Mouse (Mus musculus) cerebellum, postnatal 25 days (tissue): ENCODE data around the gene Cnga4.
"Not testable (repeated sequence)": the region's sequence is repeated elsewhere in the genome, so short reads cannot be mapped to it uniquely, and the experiment has no call there.

Source experiments
- DNase-seq, 2 experiments: peaks; one replicate each; pipeline ENCODE4 v3.0.0; 2021; ENCODE audit warnings: mixed read lengths in 2 of 2

Gene Cnga4

DNA sequence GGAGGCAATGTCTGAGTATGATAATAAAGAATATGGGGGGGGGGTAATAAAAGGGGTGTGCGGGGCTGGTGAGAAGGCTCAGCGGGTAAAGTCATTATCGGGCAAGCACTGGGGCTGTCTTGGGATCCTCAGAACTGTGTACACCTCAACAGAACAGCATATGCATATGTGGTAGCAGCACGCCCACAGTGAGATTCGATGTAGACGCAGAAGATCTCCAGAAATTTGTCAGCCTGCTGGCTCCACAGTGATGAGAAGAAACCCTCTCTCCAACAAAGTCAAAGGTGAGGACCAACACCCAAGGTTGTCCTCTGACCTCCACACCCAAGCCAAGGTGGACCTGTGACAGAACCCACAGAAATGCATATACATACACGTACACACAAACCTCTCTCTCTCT lies 12.2 kb downstream of the Cnga4 start:
- no peak for DNase-seq

DNA sequence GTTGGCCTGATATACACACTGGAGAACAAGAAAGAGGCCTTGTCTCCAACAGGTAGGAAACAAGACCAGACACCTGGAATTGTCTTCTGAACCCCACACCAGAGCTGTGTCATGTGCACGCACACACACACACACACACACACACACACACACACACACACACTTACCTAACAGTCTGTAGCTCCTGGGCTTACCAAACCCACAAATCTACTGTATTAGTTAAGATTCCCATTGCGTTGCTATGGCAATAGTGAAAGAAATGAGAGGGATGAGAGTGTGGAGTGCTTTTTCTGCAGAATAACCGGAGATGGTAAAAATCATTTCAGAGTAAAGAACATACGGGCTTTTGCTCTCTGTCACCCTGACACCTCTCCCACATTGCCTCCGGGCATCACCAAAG lies 13.7 kb downstream of the Cnga4 start:
- no peak for DNase-seq

DNA sequence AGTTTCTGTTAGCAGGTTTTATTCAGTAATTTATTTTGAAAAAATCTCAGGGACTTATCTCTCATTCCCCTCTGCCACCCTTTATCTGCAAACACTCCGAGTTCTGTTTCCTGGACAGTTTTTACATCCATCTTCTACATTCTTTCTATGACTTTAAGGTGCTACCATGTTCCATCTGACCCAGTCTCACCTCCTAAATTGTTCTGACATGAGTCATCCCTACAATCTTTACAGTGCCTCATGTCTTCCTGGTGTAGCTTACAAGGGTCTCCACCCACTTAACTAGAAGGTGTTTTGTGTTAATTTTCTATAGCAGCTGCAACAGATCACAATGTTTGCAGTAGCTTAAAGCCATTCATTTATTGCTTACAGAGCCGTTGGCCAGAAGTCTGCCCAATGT lies 16.5 kb downstream of the Cnga4 start:
- DNase-seq: no peak

DNA sequence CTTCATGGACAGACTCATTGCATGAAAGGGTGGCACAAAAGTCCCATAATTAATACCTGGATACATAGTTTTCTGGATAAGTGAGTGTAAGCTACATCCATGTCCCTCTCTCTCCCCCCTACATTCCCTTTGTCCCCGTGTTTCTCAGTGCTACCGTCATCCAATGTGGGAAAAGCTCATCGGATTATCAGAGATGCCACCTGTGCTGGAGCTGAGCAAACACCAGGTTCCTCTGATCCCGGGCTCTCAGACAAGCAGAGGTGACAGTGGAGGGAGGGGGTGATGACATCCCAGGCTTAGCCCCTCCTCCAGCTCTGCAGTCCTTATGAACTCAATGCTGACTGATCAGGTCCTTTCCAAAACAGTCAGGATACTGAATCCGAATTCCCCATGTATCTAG lies 20.0 kb downstream of the Cnga4 start:
- DNase-seq: no peak

DNA sequence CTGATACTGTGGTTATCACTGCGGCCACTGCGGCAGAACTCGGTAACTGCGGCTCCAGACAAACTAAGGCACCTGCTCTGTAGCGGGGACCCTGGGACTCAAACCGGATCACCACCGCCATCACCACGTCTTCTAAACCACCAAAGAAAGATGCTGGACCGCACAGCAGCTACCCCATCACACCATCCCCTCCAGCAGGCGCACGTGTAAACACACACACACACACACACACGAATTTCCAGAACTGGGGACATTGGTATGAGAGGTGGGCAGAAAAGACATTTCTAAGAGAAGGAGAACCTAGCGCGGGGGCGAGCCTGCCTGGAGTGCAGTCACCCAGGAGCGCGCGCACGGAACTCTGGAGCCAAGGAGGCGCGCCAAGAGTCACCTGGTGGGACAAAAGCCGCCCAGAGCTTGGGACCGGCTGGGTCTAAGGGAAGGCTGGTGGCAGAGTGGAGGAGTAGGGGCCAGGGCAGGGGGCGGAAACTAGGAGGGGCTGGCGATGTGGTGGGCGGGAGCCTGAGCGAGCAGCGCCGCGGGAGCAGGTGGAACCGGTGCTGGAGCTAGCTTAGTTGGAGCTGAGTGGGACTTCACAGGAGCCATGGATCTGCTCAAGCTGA lies 21.2 kb downstream of the Cnga4 start, which contains the start of gene Cckbr:
Gene Cckbr, plus strand, starts transcription at position 308 of the 620 bp plus-strand sequence.
- peak in 1 of 2 experiments; percentile 33 for DNase-seq

DNA sequence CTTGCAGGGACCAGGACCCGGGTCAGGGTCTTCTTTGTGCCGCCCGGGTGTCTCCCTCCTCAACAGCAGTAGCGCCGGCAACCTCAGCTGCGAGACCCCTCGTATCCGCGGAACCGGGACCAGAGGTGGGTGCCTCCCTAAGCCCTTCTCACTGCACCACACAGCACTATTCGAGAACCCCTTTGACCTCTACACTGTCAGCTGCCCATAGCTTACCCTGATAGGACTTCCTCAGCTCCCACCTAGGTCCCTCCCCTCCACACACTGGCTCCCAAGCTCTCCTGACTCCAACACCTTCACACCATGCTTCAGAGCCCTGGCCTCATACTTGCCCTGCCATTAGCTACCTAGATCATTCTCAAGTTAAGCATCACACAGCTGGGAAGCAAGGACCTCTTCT lies 21.7 kb downstream of the Cnga4 start:
- DNase-seq: no peak

DNA sequence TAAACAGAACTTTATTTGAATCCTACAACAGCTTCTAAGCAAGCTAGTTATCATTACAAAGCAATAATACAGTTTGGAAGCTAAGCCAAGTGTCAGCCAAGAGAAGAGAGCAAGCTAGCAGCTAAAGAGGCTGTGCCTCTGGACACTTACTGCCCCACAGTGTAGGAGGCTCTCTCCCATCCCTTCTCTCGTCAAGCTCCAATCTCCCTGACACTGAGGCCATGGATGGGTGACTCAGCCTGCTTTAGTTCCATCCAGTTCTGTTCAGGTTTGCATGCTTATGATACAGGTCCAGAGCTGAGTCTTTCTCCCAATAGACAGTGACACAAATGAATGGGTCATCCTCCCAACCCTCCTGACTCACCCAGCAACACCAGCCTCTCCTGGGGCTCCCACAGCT lies 27.7 kb downstream of the Cnga4 start:
- DNase-seq: no peak

DNA sequence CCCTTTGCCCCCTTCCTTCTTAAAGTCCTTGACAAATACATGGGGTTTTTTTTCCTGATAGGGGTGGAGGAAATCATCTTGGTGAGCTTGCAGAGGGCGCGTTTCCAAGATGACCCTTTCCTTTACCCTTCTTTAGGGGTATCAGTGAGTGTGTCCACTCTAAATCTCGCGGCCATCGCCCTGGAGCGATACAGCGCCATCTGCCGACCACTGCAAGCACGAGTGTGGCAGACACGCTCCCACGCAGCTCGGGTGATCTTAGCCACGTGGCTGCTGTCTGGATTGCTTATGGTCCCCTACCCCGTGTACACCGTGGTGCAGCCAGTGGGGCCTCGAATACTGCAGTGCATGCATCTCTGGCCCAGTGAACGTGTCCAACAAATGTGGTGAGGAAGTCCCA lies 29.5 kb downstream of the Cnga4 start:
- no peak for DNase-seq

DNA sequence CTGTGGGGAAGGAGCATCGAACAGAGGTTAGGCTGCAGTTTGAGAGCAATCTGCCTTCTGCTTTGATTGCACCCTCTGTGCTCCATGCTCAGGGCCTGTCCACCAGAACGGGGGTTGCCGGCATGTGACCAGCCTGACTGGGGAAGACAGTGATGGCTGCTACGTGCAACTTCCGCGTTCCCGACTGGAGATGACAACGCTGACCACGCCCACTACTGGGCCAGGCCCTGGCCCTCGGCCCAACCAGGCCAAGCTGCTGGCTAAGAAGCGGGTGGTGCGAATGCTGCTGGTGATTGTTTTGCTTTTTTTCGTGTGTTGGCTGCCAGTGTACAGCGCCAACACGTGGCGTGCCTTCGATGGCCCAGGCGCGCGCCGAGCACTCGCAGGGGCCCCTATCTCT lies 30.4 kb downstream of the Cnga4 start:
- no peak for DNase-seq

DNA sequence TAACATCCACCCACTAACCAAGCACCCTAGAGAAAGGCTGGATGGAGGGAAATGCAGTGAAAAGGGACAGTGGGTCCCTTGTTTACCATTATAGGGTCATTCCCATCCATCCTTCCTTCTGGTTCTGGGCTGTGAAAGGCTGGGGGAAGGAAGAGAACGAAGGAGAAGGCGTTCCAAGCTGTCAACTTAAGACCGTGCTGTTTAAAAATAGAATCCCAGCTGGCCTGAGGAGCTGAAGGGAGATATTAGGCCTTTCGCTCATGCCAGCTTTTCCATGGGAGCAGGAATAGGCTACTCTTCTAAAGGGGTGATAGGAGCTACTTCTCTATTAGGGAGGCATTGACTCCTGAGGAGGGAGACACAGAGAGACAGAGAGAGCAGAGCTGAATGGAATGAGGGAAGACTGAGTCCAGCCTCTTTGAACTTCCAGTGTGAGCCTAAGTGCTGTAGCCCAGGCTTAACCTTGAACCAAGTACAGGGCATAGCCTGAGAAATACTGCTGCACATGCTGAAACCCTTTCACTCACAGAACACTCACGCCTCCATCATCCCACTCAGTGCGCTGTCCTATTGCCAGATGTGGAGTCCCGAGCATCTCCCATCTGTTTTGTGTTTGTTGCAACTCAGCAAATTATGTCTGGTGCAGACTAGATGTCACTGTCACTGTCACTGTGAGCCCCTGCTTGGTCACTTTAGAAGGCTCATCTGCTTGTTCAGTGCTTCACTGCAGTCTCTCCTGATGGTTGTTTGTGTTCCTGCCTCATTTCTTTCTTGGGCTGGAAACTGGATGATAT lies 33.8 kb downstream of the Cnga4 start:
- DNase-seq: no peak

DNA sequence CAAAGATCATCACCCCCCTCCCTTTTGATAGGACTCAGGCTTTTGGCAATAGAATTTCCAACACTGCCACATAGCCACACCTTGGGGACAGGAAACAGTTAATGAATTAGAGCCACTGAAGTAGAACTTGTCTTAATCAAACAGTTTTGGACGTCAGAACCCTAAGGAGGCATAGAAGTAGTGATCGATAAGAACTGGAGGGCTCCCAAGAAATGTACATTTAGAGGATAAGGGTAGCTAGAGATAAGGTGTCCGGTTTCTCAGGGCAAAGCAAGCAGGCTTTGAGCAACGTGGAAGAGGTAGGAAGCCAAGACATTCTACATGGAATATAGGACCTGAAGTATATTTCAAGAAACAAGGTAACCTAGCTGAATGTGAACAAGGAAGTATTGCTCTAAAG lies 37.1 kb downstream of the Cnga4 start:
- no peak for DNase-seq

DNA sequence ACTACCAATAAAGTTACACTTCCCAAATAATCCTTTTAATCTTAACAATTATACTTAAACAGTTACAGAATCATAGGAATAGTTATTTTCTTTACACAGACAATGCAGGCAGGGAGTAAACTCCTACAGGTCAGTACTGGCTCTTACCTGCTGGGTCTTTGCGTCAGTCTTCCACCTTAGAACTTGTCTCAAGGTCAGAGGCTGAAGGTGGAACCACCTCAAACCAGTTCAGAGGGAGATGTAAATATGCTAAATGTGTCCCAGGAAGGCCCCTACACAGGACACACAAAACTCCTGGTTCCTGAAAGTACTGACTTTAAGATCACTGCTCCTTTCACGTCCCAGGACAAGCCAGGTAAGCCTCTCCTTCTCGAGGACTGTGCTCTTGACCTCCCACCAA lies 40.7 kb downstream of the Cnga4 start:
- no peak for DNase-seq

DNA sequence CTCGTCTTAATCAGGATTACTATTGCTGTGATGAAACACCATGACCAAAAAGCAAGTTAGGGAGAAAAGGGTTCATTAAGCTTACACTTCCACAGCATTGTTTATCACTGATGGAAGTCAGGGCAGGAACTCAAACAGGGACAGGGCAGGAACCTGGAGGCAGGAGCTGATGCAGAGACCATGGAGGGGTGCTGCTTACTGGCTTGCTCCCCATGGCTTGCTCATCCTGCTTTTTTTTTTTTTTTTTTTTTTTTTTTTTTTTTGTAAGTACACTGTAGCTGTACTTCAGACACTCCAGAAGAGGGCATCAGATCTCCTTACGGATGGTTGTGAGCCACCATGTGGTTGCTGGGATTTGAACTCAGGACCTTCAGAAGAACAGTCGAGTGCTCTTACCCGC lies 49.0 kb downstream of the Cnga4 start:
- not testable (repeated sequence) for DNase-seq
